Mouse (Mus musculus): Measurements from ENCODE around the gene Gng2. TPM values are rescaled to one million over a fixed set of nuclear protein-coding genes. Genes with fewer than 3 reads are reported as not detected.

Gng2 gene
- polyA plus RNA-seq, 1 experiment from 2014 or later: 55.7 TPM

- no peak overlapping the region for H3K4me3 ChIP-seq (replicated peaks)
- H3K27ac ChIP-seq: no peak overlapping the region
- no peak overlapping the region for H3K9ac ChIP-seq
- no peaks in the 10 kb centered on the region for H3K27me3 ChIP-seq (replicated peaks)
- WGBS: 89% methylated on average over 7 of the region's 7 CpGs
- ATAC-seq: no peak
- no peak overlapping the region for H3K4me2 ChIP-seq (replicated peaks)
- H3K36me3 ChIP-seq: no peaks in the 10 kb centered on the region
- H3K4me1 ChIP-seq (replicated peaks): no peaks in the 10 kb centered on the region
- no peaks in the 10 kb centered on the region for H3K9me3 ChIP-seq
Observed at GRCm38 (mm10) chr14:19955077-19955476, 22.4 kb downstream of the Gng2 start.

GRCm38 (mm10) chr14:19950812-19951211, 26.6 kb downstream of the Gng2 start:
- Histone ChIP-seq H3K4me1 (replicated peaks) (no peaks in the 10 kb centered on the region), H3K9ac (no peak overlapping the region), H3K36me3 (no peaks in the 10 kb centered on the region), H3K4me2 (replicated peaks) (no peak overlapping the region), H3K4me3 (replicated peaks) (no peak overlapping the region), H3K9me3 (no peaks in the 10 kb centered on the region), H3K27ac (no peak overlapping the region), H3K27me3 (replicated peaks) (no peaks in the 10 kb centered on the region)
- 63% methylated on average over 4 of the region's 4 CpGs for WGBS
- ATAC-seq: no peak

GRCm38 (mm10) chr14:19949475-19949874, 28.0 kb downstream of the Gng2 start:
- H3K36me3 ChIP-seq: no peaks in the 10 kb centered on the region
- H3K9me3 ChIP-seq: no peaks in the 10 kb centered on the region
- no peak overlapping the region for H3K4me3 ChIP-seq (replicated peaks)
- H3K27me3 ChIP-seq (replicated peaks): no peaks in the 10 kb centered on the region
- H3K4me1 ChIP-seq (replicated peaks): 0 out of 2 replicates have a peak, but pooled peaks cover 3% of the 10 kb centered on the region
- no peak for ATAC-seq
- WGBS: 86% methylated on average over 2 of the region's 2 CpGs
- no peak overlapping the region for H3K27ac ChIP-seq
- no peak overlapping the region for H3K4me2 ChIP-seq (replicated peaks)
- no peak overlapping the region for H3K9ac ChIP-seq

GRCm38 (mm10) chr14:19946221-19946620, 31.2 kb downstream of the Gng2 start:
- Histone ChIP-seq H3K4me3 (replicated peaks) (no peak overlapping the region), H3K4me1 (replicated peaks) (0 out of 2 replicates have a peak, but pooled peaks cover 3% of the 10 kb centered on the region), H3K4me2 (replicated peaks) (no peak overlapping the region), H3K36me3 (no peaks in the 10 kb centered on the region), H3K9ac (no peak overlapping the region), H3K27me3 (replicated peaks) (no peaks in the 10 kb centered on the region), H3K9me3 (no peaks in the 10 kb centered on the region), H3K27ac (no peak overlapping the region)
- WGBS: 89% methylated on average over 7 of the region's 7 CpGs
- no peak for ATAC-seq

- WGBS: 78% methylated on average over 3 of the region's 3 CpGs
- no peaks in the 10 kb centered on the region for H3K9me3 ChIP-seq
- no peak for ATAC-seq
- no peaks in the 10 kb centered on the region for H3K27me3 ChIP-seq (replicated peaks)
- H3K4me1 ChIP-seq (replicated peaks): 0 out of 2 replicates have a peak, but pooled peaks cover 3% of the 10 kb centered on the region
- H3K27ac ChIP-seq: no peak overlapping the region
- H3K4me2 ChIP-seq (replicated peaks): no peak overlapping the region
- H3K4me3 ChIP-seq (replicated peaks): no peak overlapping the region
- no peak overlapping the region for H3K9ac ChIP-seq
- H3K36me3 ChIP-seq: no peaks in the 10 kb centered on the region
Observed at GRCm38 (mm10) chr14:19942732-19943131, 34.7 kb downstream of the Gng2 start.

GRCm38 (mm10) chr14:19942329-19942728, 35.1 kb downstream of the Gng2 start:
- no peak overlapping the region for H3K4me2 ChIP-seq (replicated peaks)
- H3K4me3 ChIP-seq (replicated peaks): no peak overlapping the region
- 0 out of 2 replicates have a peak, but pooled peaks cover 3% of the 10 kb centered on the region for H3K4me1 ChIP-seq (replicated peaks)
- H3K36me3 ChIP-seq: no peaks in the 10 kb centered on the region
- no peak overlapping the region for H3K27ac ChIP-seq
- H3K9me3 ChIP-seq: no peaks in the 10 kb centered on the region
- no peak overlapping the region for H3K9ac ChIP-seq
- H3K27me3 ChIP-seq (replicated peaks): no peaks in the 10 kb centered on the region
- WGBS: 76% methylated on average over 4 of the region's 4 CpGs
- ATAC-seq: no peak

- no peaks in the 10 kb centered on the region for H3K27me3 ChIP-seq (replicated peaks)
- 71% methylated on average over 1 of the region's 1 CpGs for WGBS
Observed at GRCm38 (mm10) chr14:19940066-19940465, 37.4 kb downstream of the Gng2 start.

GRCm38 (mm10) chr14:19938545-19938944, 38.9 kb downstream of the Gng2 start:
- Histone ChIP-seq H3K9me3 (no peaks in the 10 kb centered on the region), H3K4me3 (replicated peaks) (no peak overlapping the region), H3K4me1 (replicated peaks) (no peaks in the 10 kb centered on the region), H3K9ac (no peak overlapping the region), H3K4me2 (replicated peaks) (no peak overlapping the region), H3K36me3 (no peaks in the 10 kb centered on the region), H3K27ac (no peak overlapping the region), H3K27me3 (replicated peaks) (no peaks in the 10 kb centered on the region)
- ATAC-seq: no peak
- 91% methylated on average over 5 of the region's 5 CpGs for WGBS

More at GRCm38 (mm10) chr14:19940066-19940465, 37.4 kb downstream of the Gng2 start:
- H3K9ac ChIP-seq: no peak overlapping the region
- H3K4me1 ChIP-seq (replicated peaks): no peaks in the 10 kb centered on the region
- no peaks in the 10 kb centered on the region for H3K36me3 ChIP-seq
- H3K27ac ChIP-seq: no peak overlapping the region
- ATAC-seq: no peak
- H3K9me3 ChIP-seq: no peaks in the 10 kb centered on the region
- H3K4me3 ChIP-seq (replicated peaks): no peak overlapping the region
- no peak overlapping the region for H3K4me2 ChIP-seq (replicated peaks)

- no peaks in the 10 kb centered on the region for H3K36me3 ChIP-seq
- no peak overlapping the region for H3K4me3 ChIP-seq (replicated peaks)
- H3K27me3 ChIP-seq (replicated peaks): no peaks in the 10 kb centered on the region
- H3K4me2 ChIP-seq (replicated peaks): no peak overlapping the region
- H3K9me3 ChIP-seq: no peaks in the 10 kb centered on the region
- no peak for ATAC-seq
- no peak overlapping the region for H3K27ac ChIP-seq
- H3K4me1 ChIP-seq (replicated peaks): no peaks in the 10 kb centered on the region
- no peak overlapping the region for H3K9ac ChIP-seq
- 90% methylated on average over 3 of the region's 3 CpGs for WGBS
Observed at GRCm38 (mm10) chr14:19935084-19935483, 42.3 kb downstream of the Gng2 start.

- no peaks in the 10 kb centered on the region for H3K27me3 ChIP-seq (replicated peaks)
- no peak overlapping the region for H3K27ac ChIP-seq
- H3K9me3 ChIP-seq: no peaks in the 10 kb centered on the region
- H3K4me2 ChIP-seq (replicated peaks): no peak overlapping the region
- ATAC-seq: no peak
- no peaks in the 10 kb centered on the region for H3K36me3 ChIP-seq
- H3K9ac ChIP-seq: no peak overlapping the region
- no peak overlapping the region for H3K4me3 ChIP-seq (replicated peaks)
- H3K4me1 ChIP-seq (replicated peaks): no peaks in the 10 kb centered on the region
- 84% methylated on average over 6 of the region's 6 CpGs for WGBS
Observed at GRCm38 (mm10) chr14:19933314-19933713, 44.1 kb downstream of the Gng2 start.

GRCm38 (mm10) chr14:19927879-19928278, 49.5 kb downstream of the Gng2 start:
- no peak for ATAC-seq
- H3K4me2 ChIP-seq (replicated peaks): no peak overlapping the region

GRCm38 (mm10) chr14:19927156-19927555, 50.3 kb downstream of the Gng2 start:
- Histone ChIP-seq H3K4me3 (replicated peaks) (no peak overlapping the region), H3K27ac (no peak overlapping the region), H3K4me2 (replicated peaks) (no peak overlapping the region), H3K27me3 (replicated peaks) (no peaks in the 10 kb centered on the region), H3K4me1 (replicated peaks) (no peaks in the 10 kb centered on the region), H3K9me3 (no peaks in the 10 kb centered on the region), H3K36me3 (no peaks in the 10 kb centered on the region), H3K9ac (no peak overlapping the region)
- 70% methylated on average over 2 of the region's 2 CpGs for WGBS
- ATAC-seq: no peak

More at GRCm38 (mm10) chr14:19927879-19928278, 49.5 kb downstream of the Gng2 start:
- H3K4me3 ChIP-seq (replicated peaks): no peak overlapping the region
- no peak overlapping the region for H3K27ac ChIP-seq
- H3K9ac ChIP-seq: no peak overlapping the region
- WGBS: 52% methylated on average over 6 of the region's 6 CpGs
- no peaks in the 10 kb centered on the region for H3K36me3 ChIP-seq
- no peaks in the 10 kb centered on the region for H3K4me1 ChIP-seq (replicated peaks)
- H3K9me3 ChIP-seq: no peaks in the 10 kb centered on the region
- no peaks in the 10 kb centered on the region for H3K27me3 ChIP-seq (replicated peaks)

GRCm38 (mm10) chr14:19926312-19926711, 51.1 kb downstream of the Gng2 start:
- no peaks in the 10 kb centered on the region for H3K4me1 ChIP-seq (replicated peaks)
- H3K27me3 ChIP-seq (replicated peaks): no peaks in the 10 kb centered on the region
- ATAC-seq: no peak
- no peak overlapping the region for H3K4me2 ChIP-seq (replicated peaks)
- H3K4me3 ChIP-seq (replicated peaks): no peak overlapping the region
- no peak overlapping the region for H3K9ac ChIP-seq
- 76% methylated on average over 8 of the region's 8 CpGs for WGBS
- H3K9me3 ChIP-seq: no peaks in the 10 kb centered on the region
- H3K27ac ChIP-seq: no peak overlapping the region
- H3K36me3 ChIP-seq: no peaks in the 10 kb centered on the region
